Mouse (Mus musculus) embryonic facial prominence, embryonic 13.5 days (tissue): Measurements from ENCODE around the gene Dusp7. TPM values are rescaled to one million over a fixed set of nuclear protein-coding genes. Genes with fewer than 3 reads are reported as not detected.

Experiments used
- polyA plus RNA-seq: library from polyadenylated mRNA; unstranded; fragments of >200 nt; fragmentation: Nextera tagmentation; extraction: Ambion mirVana; gene quantifications from 2 replicates; pipeline ENCODE4 v1.2.1, GENCODE M21; 2015

The Dusp7 gene
- polyA plus RNA-seq, 1 experiment from 2014 or later, result 40.6 TPM

Other genes starting within 250 kb of the Dusp7 start
- gene Glyctk, start 210.5 kb upstream of the Dusp7 start, polyA plus RNA-seq, result 4.3 and 4.6 TPM in 2 replicates
- gene Wdr82, start 197.7 kb upstream of the Dusp7 start, polyA plus RNA-seq, result 28.4 and 30.3 TPM in 2 replicates
- gene Ppm1m, start 168.9 kb upstream of the Dusp7 start, polyA plus RNA-seq, result 49.3 and 49.5 TPM in 2 replicates
- 60.5 and 65.9 TPM in 2 replicates for gene Twf2, start 165.5 kb upstream of the Dusp7 start, polyA plus RNA-seq
- not detected in 2 replicates for gene Tlr9, start 146.0 kb upstream of the Dusp7 start, polyA plus RNA-seq
- gene Alas1, start 120.0 kb upstream of the Dusp7 start, polyA plus RNA-seq, result 97.7 and 108 TPM in 2 replicates
- 22.9 and 26.0 TPM in 2 replicates for gene Poc1a, start 87.6 kb upstream of the Dusp7 start, polyA plus RNA-seq
- gene Rpl29, start 60.8 kb downstream of the Dusp7 start, polyA plus RNA-seq, result 841 and 1,083 TPM in 2 replicates
- gene Acy1, start 69.7 kb downstream of the Dusp7 start, polyA plus RNA-seq, result 51.8 and 55.0 TPM in 2 replicates
- 21.4 and 23.4 TPM in 2 replicates for gene Abhd14b, start 78.8 kb downstream of the Dusp7 start, polyA plus RNA-seq
- 74.4 and 75.2 TPM in 2 replicates for gene Abhd14a, start 79.0 kb downstream of the Dusp7 start, polyA plus RNA-seq
- gene Pcbp4, start 84.7 kb downstream of the Dusp7 start, polyA plus RNA-seq, result 128 and 133 TPM in 2 replicates
- 0.53 TPM in 1 of 2 replicates, not detected in the other for gene Gpr62, start 97.3 kb downstream of the Dusp7 start, polyA plus RNA-seq
- gene Rrp9, start 107.3 kb downstream of the Dusp7 start, polyA plus RNA-seq, result 43.9 and 49.8 TPM in 2 replicates
- gene Parp3, start 108.3 kb downstream of the Dusp7 start, polyA plus RNA-seq, result 3.2 and 4.1 TPM in 2 replicates
- not detected in 2 replicates for gene Iqcf1, start 131.3 kb downstream of the Dusp7 start, polyA plus RNA-seq
- not detected in 2 replicates for gene Iqcf5, start 145.9 kb downstream of the Dusp7 start, polyA plus RNA-seq
- gene Iqcf3, start 193.0 kb downstream of the Dusp7 start, polyA plus RNA-seq, result not detected in 2 replicates
- not detected in 2 replicates for gene Iqcf4, start 202.4 kb downstream of the Dusp7 start, polyA plus RNA-seq